Mouse (Mus musculus) forebrain, embryonic 15.5 days (tissue): ENCODE measurements around the gene L2hgdh. TPM values are rescaled to one million over a fixed set of nuclear protein-coding genes. Genes with fewer than 3 reads are reported as not detected.

ENCODE experiments used
- ATAC-seq: fragments of 200-750 bp; cut with Nextera tagmentation; replicated peaks from 2 replicates; pipeline ENCODE4 v1.8.0; 2017; ENCODE audit warnings: mild to moderate bottlenecking, moderate TSS enrichment, moderate library complexity
- H3K27ac ChIP-seq: fragments of 300-500 bp; sonication (generic); replicated peaks from 2 replicates; pipeline ENCODE4 v1.5.1; 2015; ENCODE audit warnings: mild to moderate bottlenecking, inconsistent platforms
- H3K27me3 ChIP-seq: fragments of 300-500 bp; sonication (generic); 2 replicates; pipeline ENCODE4 v1.6.1; 2015; ENCODE audit warnings: inconsistent platforms
- H3K36me3 ChIP-seq: fragments of 300-500 bp; sonication (generic); 2 replicates; pipeline ENCODE4 v1.6.1; 2015; ENCODE audit warnings: mild to moderate bottlenecking, inconsistent platforms
- H3K4me1 ChIP-seq: fragments of 300-500 bp; sonication (generic); 2 replicates; pipeline ENCODE4 v1.6.1; 2015; ENCODE audit warnings: inconsistent platforms
- H3K4me2 ChIP-seq: fragments of 300-500 bp; sonication (generic); replicated peaks from 2 replicates; pipeline ENCODE4 v1.6.1; 2015; ENCODE audit warnings: mild to moderate bottlenecking, inconsistent platforms
- H3K4me3 ChIP-seq: fragments of 300-500 bp; sonication (generic); 2 replicates; pipeline ENCODE4 v1.5.1; 2015; ENCODE audit warnings: mild to moderate bottlenecking, inconsistent platforms
- H3K9ac ChIP-seq: fragments of 300-500 bp; sonication (generic); replicated peaks from 2 replicates; pipeline ENCODE4 v1.6.1; 2015; ENCODE audit warnings: mild to moderate bottlenecking, inconsistent platforms
- H3K9me3 ChIP-seq: fragments of 300-500 bp; sonication (generic); 2 replicates; pipeline ENCODE4 v1.6.1; 2016; ENCODE audit warnings: inconsistent platforms
- WGBS: fragments of 180-500 bp; shearing (Covaris S2); methylation state at CpG from one replicate; pipeline ENCODE4 v1.1.7; 2015; ENCODE audit warnings: mixed read lengths; 5-methylcytosine and 5-hydroxymethylcytosine counted together
- polyA plus RNA-seq: library from polyadenylated mRNA; unstranded; fragments of >200 nt; fragmentation: Nextera tagmentation; extraction: Ambion mirVana; gene quantifications from 2 replicates; pipeline ENCODE4 v1.2.1, GENCODE M21; 2015

L2hgdh gene
- 12.5 and 14.4 TPM in 2 replicates for polyA plus RNA-seq

GRCm38 (mm10) chr12:69724711-69725460 lies at the start of gene L2hgdh, which contains the start of gene Atp5s:
Gene L2hgdh, minus strand, starts transcription at chr12:69724873.
Gene Atp5s, plus strand, starts transcription at chr12:69724950.
- Histone ChIP-seq H3K9me3 (no peaks in the 10 kb centered on the region), H3K27ac (peak within 1 kb of the TSS; percentile 66), H3K4me3 (peak within 1 kb of the TSS; percentile 84), H3K4me2 (peak within 1 kb of the TSS; percentile 72), H3K36me3 (peaks cover 7% of the 10 kb centered on the region), H3K27me3 (no peaks in the 10 kb centered on the region), H3K4me1 (peaks cover 15% of the 10 kb centered on the region), H3K9ac (peak within 1 kb of the TSS; percentile 73)
- under 1% methylated on average over 60 of the region's 60 CpGs for WGBS
- ATAC-seq: peak; percentile 97

- Histone ChIP-seq H3K9me3 (no peaks in the 10 kb centered on the region), H3K9ac (no peak overlapping the region), H3K4me3 (no peak overlapping the region), H3K4me2 (no peak overlapping the region), H3K27ac (no peak overlapping the region), H3K27me3 (no peaks in the 10 kb centered on the region), H3K36me3 (no peaks in the 10 kb centered on the region), H3K4me1 (peaks cover 15% of the 10 kb centered on the region)
- ATAC-seq: no peak
- WGBS: 91% methylated on average over 2 of the region's 2 CpGs
Measured at GRCm38 (mm10) chr12:69768841-69769240, 44.2 kb upstream of the L2hgdh start.

GRCm38 (mm10) chr12:69767476-69768258 lies 43.0 kb upstream of the L2hgdh start:
- peaks cover 15% of the 10 kb centered on the region for H3K4me1 ChIP-seq
- WGBS: 13% methylated on average over 9 of the region's 9 CpGs
- no peak overlapping the region for H3K4me3 ChIP-seq
- H3K27me3 ChIP-seq: no peaks in the 10 kb centered on the region
- no peak overlapping the region for H3K27ac ChIP-seq
- H3K9me3 ChIP-seq: no peaks in the 10 kb centered on the region
- no peaks in the 10 kb centered on the region for H3K36me3 ChIP-seq
- no peak overlapping the region for H3K4me2 ChIP-seq
- no peak overlapping the region for H3K9ac ChIP-seq
- 0 out of 2 replicates have a peak, but pooled peaks have one; percentile 43 for ATAC-seq

GRCm38 (mm10) chr12:69766185-69766904 lies 41.7 kb upstream of the L2hgdh start:
- no peak for ATAC-seq
- Histone ChIP-seq H3K4me2 (no peak overlapping the region), H3K27me3 (no peaks in the 10 kb centered on the region), H3K4me1 (peaks cover 15% of the 10 kb centered on the region), H3K9me3 (no peaks in the 10 kb centered on the region), H3K27ac (no peak overlapping the region), H3K9ac (no peak overlapping the region), H3K36me3 (no peaks in the 10 kb centered on the region), H3K4me3 (no peak overlapping the region)
- WGBS: 89% methylated on average over 10 of the region's 10 CpGs

- ATAC-seq: no peak
- no peak overlapping the region for H3K4me2 ChIP-seq
- H3K36me3 ChIP-seq: no peaks in the 10 kb centered on the region
- WGBS: 49% methylated on average over 9 of the region's 9 CpGs
- no peak overlapping the region for H3K9ac ChIP-seq
- no peaks in the 10 kb centered on the region for H3K27me3 ChIP-seq
- H3K4me3 ChIP-seq: no peak overlapping the region
- H3K27ac ChIP-seq: no peak overlapping the region
- no peaks in the 10 kb centered on the region for H3K9me3 ChIP-seq
- peaks cover 15% of the 10 kb centered on the region for H3K4me1 ChIP-seq
Measured at GRCm38 (mm10) chr12:69765543-69765942, 40.9 kb upstream of the L2hgdh start.

GRCm38 (mm10) chr12:69761603-69762002 lies 36.9 kb upstream of the L2hgdh start:
- no peak overlapping the region for H3K4me3 ChIP-seq
- no peak overlapping the region for H3K9ac ChIP-seq
- H3K4me2 ChIP-seq: no peak overlapping the region
- no peaks in the 10 kb centered on the region for H3K9me3 ChIP-seq
- peaks cover 27% of the 10 kb centered on the region for H3K4me1 ChIP-seq
- WGBS: 89% methylated on average over 2 of the region's 2 CpGs
- H3K36me3 ChIP-seq: no peaks in the 10 kb centered on the region
- no peaks in the 10 kb centered on the region for H3K27me3 ChIP-seq
- no peak overlapping the region for H3K27ac ChIP-seq
- ATAC-seq: no peak

- Histone ChIP-seq H3K27me3 (no peaks in the 10 kb centered on the region), H3K4me2 (no peak overlapping the region), H3K9me3 (no peaks in the 10 kb centered on the region), H3K36me3 (no peaks in the 10 kb centered on the region), H3K4me3 (no peak overlapping the region), H3K27ac (0 out of 2 replicates have a peak overlapping the region, but pooled peaks have one; percentile 9), H3K9ac (no peak overlapping the region), H3K4me1 (peaks cover 23% of the 10 kb centered on the region)
- 75% methylated on average over 20 of the region's 20 CpGs for WGBS
- no peak for ATAC-seq
Measured at GRCm38 (mm10) chr12:69760743-69761406, 36.2 kb upstream of the L2hgdh start.

- Histone ChIP-seq H3K27ac (no peak overlapping the region), H3K9me3 (no peaks in the 10 kb centered on the region), H3K4me2 (no peak overlapping the region), H3K27me3 (no peaks in the 10 kb centered on the region), H3K9ac (no peak overlapping the region), H3K36me3 (no peaks in the 10 kb centered on the region), H3K4me1 (peaks cover 18% of the 10 kb centered on the region), H3K4me3 (no peak overlapping the region)
- ATAC-seq: no peak
- WGBS: 70% methylated on average over 6 of the region's 6 CpGs
Measured at GRCm38 (mm10) chr12:69760014-69760413, 35.3 kb upstream of the L2hgdh start.

- H3K4me1 ChIP-seq: peaks cover 18% of the 10 kb centered on the region
- no peak overlapping the region for H3K4me2 ChIP-seq
- H3K27me3 ChIP-seq: no peaks in the 10 kb centered on the region
- H3K4me3 ChIP-seq: no peak overlapping the region
- no peak for ATAC-seq
- H3K36me3 ChIP-seq: no peaks in the 10 kb centered on the region
- 59% methylated on average over 7 of the region's 7 CpGs for WGBS
- H3K27ac ChIP-seq: no peak overlapping the region
- no peaks in the 10 kb centered on the region for H3K9me3 ChIP-seq
- no peak overlapping the region for H3K9ac ChIP-seq
Measured at GRCm38 (mm10) chr12:69759267-69759885, 34.7 kb upstream of the L2hgdh start.

GRCm38 (mm10) chr12:69758221-69759185 lies 33.8 kb upstream of the L2hgdh start:
- peak overlapping the region; percentile 32; the same call in 1 of the 2 replicates for H3K9ac ChIP-seq
- H3K4me3 ChIP-seq: peak overlapping the region; percentile 19
- no peaks in the 10 kb centered on the region for H3K36me3 ChIP-seq
- no peaks in the 10 kb centered on the region for H3K9me3 ChIP-seq
- no peaks in the 10 kb centered on the region for H3K27me3 ChIP-seq
- peaks cover 18% of the 10 kb centered on the region for H3K4me1 ChIP-seq
- H3K4me2 ChIP-seq: peak overlapping the region; percentile 48
- no peak overlapping the region for H3K27ac ChIP-seq
- 11% methylated on average over 22 of the region's 22 CpGs for WGBS
- peak; percentile 46; the same call in 1 of the 2 replicates for ATAC-seq
